Mouse (Mus musculus): ENCODE measurements around the gene Aggf1.

- TF ChIP-seq POLR2A (IDR thresholded peaks at IDR 0.05; ENCODE audit: extremely low read depth, insufficient read depth, low read length) (no peak), CTCF (IDR thresholded peaks at IDR 0.05; ENCODE audit: low read depth, low read length) (no peak)
Observed at GRCm38 (mm10) chr13:95328767-95329166, 46.4 kb downstream of the Aggf1 start.
